Mouse (Mus musculus) heart, adult 2 months (tissue): ENCODE results near the gene Wdr31.

Experiments used
- CTCF ChIP-seq: fragments of 200-600 bp; IDR thresholded peaks from 2 replicates; pipeline ENCODE4 v1.8.1; 2022; ENCODE audit warnings: antibody characterized with exemption, mild to moderate bottlenecking, moderate library complexity
- EP300 ChIP-seq: fragments of 200-500 bp; IDR thresholded peaks from 2 replicates; pipeline ENCODE4 v1.6.1; 2011; ENCODE audit warnings: low read depth, low read length, control low read depth; ENCODE audit not compliant: insufficient read depth
- POLR2A ChIP-seq: fragments of 200-500 bp; IDR thresholded peaks from 2 replicates; pipeline ENCODE4 v1.6.1; 2011; ENCODE audit warnings: mild to moderate bottlenecking, low read depth, low read length, control low read depth; ENCODE audit not compliant: insufficient read depth

GRCm38 (mm10) chr4:62515490-62515889 is 44.8 kb upstream of the Wdr31 start:
- no peak for TF ChIP-seq CTCF
- no peak for TF ChIP-seq EP300
- TF ChIP-seq POLR2A: no peak
